Mouse (Mus musculus) liver, postnatal 0 days (tissue): Measurements from ENCODE around the gene Mat2a.

ENCODE experiments used
- CTCF ChIP-seq: sonication (generic); IDR thresholded peaks from 2 replicates; pipeline ENCODE4 v1.5.1; 2016; ENCODE audit warnings: antibody characterized with exemption, low read depth
- EP300 ChIP-seq: IDR thresholded peaks from 2 replicates; pipeline ENCODE4 v1.6.1; 2016; ENCODE audit warnings: antibody characterized with exemption, low read depth, mild to moderate bottlenecking

DNA sequence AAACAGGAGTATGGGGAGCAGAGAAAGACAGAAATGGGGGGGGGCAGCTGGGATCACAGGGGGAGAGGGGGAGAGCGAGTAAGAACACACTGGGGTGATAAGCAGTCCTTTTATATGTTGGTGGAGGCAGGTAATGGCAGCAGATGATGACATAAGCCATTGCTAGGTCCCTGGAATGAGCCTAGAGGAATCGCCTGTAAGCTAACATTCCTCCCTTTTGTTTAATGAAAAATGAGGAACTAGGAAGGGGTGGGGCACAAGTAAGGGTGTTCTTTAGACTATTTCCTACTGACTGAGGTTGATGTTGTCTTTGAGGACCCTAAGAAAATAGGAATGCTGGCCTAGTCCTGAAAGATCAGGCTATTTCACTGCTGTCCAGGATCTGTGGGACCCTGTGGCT lies 42.8 kb upstream of the Mat2a start:
- TF ChIP-seq CTCF (no peak), EP300 (no peak)
